Mouse (Mus musculus): ENCODE results near the gene Lgals3. TPM values are rescaled to one million over a fixed set of nuclear protein-coding genes. Genes with fewer than 3 reads are reported as not detected.

Lgals3 gene
- polyA plus RNA-seq, 1 experiment from 2014 or later: 2.2 TPM

DNA sequence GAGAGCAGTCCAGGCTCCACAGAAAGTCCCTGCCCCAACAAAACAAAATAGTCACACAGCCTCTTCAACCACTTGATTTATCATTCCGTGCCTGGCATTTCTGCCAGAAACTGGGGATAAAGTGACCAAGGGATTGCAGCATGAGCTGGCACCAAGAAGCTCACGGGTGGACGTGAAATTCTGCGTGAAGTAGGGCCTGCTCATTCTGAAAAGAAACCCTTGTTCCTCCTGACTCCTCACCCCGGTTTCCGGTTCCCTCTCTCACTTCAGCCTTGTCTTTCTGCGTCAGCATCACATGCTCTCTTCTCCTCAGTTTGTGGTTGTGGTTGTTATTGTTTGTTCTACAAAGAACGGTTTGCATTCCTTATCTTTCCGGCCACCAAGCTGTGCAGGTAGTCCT, 5.7 kb upstream of the Lgals3 start:
- no peak overlapping the region for H3K4me3 ChIP-seq (replicated peaks; ENCODE audit: low read length)
- H3K9ac ChIP-seq (replicated peaks; ENCODE audit: low read depth, low read length): no peak overlapping the region
- H3K4me2 ChIP-seq (ENCODE audit: low read length): no peak overlapping the region
- no peaks in the 10 kb centered on the region for H3K27me3 ChIP-seq (replicated peaks; ENCODE audit: control insufficient read depth, insufficient read depth, low read length)
- H3K4me1 ChIP-seq (replicated peaks; ENCODE audit: control insufficient read depth, insufficient read depth, low read length): peaks cover 8% of the 10 kb centered on the region
- no peak overlapping the region for H3K27ac ChIP-seq (ENCODE audit: low read length)
- ATAC-seq: no peak
- WGBS: 90% methylated on average over 9 of the region's 9 CpGs
- H3K9me3 ChIP-seq (ENCODE audit: control insufficient read depth, low read length): no peaks in the 10 kb centered on the region
- no peaks in the 10 kb centered on the region for H3K36me3 ChIP-seq (ENCODE audit: control insufficient read depth, insufficient read depth)

DNA sequence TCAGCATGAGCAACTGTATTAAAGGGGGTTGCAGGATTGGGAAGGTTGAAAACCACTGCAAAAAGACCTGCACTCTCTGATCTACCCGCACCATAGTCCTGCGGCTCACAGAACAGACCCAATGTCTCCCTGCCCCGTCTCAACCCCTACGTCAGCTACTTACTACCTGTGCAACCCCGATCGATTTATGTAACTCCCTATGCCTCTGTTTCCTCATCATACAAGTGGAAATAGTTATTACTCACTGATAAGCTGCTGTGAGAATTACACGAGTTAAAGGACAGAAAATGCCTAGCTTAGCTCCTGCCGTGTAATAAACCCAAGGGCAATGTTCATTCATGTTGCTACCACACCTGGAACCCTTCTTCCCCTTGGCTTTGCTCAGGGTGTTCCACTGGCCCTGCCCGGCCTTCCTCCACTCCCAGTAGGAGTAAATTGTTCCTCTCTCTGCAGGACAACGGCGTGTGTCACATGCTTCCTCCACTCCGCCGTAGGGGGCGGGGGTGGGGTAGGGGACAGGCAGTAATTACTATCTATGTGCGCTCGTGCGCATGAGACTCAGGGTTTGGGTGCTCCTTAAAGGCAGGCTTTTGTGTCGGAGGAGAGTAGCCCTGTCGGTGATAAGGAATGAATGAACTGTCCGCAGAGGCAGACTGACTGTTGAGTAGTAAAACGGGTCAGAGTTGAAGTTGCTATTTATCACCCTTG, 2.7 kb upstream of the Lgals3 start:
- Histone ChIP-seq H3K9me3 (ENCODE audit: control insufficient read depth, low read length) (no peaks in the 10 kb centered on the region), H3K4me2 (ENCODE audit: low read length) (no peak overlapping the region), H3K36me3 (ENCODE audit: control insufficient read depth, insufficient read depth) (no peaks in the 10 kb centered on the region), H3K4me1 (replicated peaks; ENCODE audit: control insufficient read depth, insufficient read depth, low read length) (peaks cover 18% of the 10 kb centered on the region), H3K4me3 (replicated peaks; ENCODE audit: low read length) (no peak overlapping the region), H3K9ac (replicated peaks; ENCODE audit: low read depth, low read length) (no peak overlapping the region), H3K27ac (ENCODE audit: low read length) (no peak overlapping the region), H3K27me3 (replicated peaks; ENCODE audit: control insufficient read depth, insufficient read depth, low read length) (no peaks in the 10 kb centered on the region)
- WGBS: 42% methylated on average over 21 of the region's 21 CpGs
- no peak for ATAC-seq

DNA sequence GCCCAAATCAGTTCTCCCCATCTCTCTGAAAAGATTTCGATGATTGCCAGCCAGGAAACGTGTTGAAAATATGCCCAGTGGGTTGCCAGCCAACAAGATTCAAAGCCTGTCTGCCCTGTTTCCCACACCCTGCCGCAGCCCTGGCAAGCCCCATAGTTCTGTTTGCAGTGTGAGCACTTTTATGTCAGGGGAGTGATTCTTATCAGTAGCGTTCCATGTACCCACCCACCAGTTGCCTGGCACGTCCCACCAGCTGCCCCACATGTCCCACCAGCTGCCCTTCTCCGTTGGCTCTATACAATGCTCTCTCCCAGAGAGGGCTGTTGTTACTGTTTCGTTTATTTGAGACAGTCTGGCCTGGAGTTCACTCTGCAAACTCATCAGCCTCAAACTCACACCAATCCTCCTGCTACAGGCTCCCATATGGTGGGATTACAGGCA, 650 bp upstream of the Lgals3 start:
- 16% methylated on average over 7 of the region's 7 CpGs for WGBS
- ATAC-seq: peak; percentile 92

DNA sequence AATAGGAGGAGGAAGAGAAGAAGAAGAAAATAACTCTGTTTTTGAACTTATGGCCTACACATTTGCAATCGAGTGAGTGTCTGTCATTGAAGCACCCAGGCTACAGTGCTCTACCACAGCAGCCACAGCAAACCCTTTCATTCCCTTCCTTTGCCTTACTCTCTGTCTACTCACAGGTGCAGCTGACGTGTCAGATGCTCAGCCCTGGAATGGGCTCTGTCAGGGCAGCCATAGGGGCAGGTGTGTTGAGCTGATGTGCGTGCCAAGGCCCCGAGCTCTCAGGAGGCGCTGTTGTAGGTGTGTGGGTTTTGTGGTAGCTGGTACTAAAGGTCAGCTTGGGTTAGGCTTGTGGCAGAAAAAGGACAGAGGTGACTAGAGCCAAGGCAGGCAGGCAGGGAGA, 2.2 kb downstream of the Lgals3 start:
- no peak for ATAC-seq
- WGBS: 91% methylated on average over 5 of the region's 5 CpGs
- no peak overlapping the region for H3K4me2 ChIP-seq (ENCODE audit: low read length)
- no peaks in the 10 kb centered on the region for H3K9me3 ChIP-seq (ENCODE audit: control insufficient read depth, low read length)
- no peak overlapping the region for H3K9ac ChIP-seq (replicated peaks; ENCODE audit: low read depth, low read length)
- H3K36me3 ChIP-seq (ENCODE audit: control insufficient read depth, insufficient read depth): no peaks in the 10 kb centered on the region
- peaks cover 25% of the 10 kb centered on the region for H3K4me1 ChIP-seq (replicated peaks; ENCODE audit: control insufficient read depth, insufficient read depth, low read length)
- H3K4me3 ChIP-seq (replicated peaks; ENCODE audit: low read length): no peak overlapping the region
- no peak overlapping the region for H3K27ac ChIP-seq (ENCODE audit: low read length)
- peaks cover 22% of the 10 kb centered on the region for H3K27me3 ChIP-seq (replicated peaks; ENCODE audit: control insufficient read depth, insufficient read depth, low read length)

More for the DNA sequence above, 650 bp upstream of the Lgals3 start:
- H3K36me3 ChIP-seq (ENCODE audit: control insufficient read depth, insufficient read depth): no peaks in the 10 kb centered on the region
- peaks cover 18% of the 10 kb centered on the region for H3K4me1 ChIP-seq (replicated peaks; ENCODE audit: control insufficient read depth, insufficient read depth, low read length)
- peak overlapping the region; percentile 45; the same call in 1 of the 2 replicates for H3K27ac ChIP-seq (ENCODE audit: low read length)
- no peak overlapping the region for H3K4me3 ChIP-seq (replicated peaks; ENCODE audit: low read length)
- H3K9ac ChIP-seq (replicated peaks; ENCODE audit: low read depth, low read length): no peak overlapping the region
- H3K27me3 ChIP-seq (replicated peaks; ENCODE audit: control insufficient read depth, insufficient read depth, low read length): peaks cover 7% of the 10 kb centered on the region; the same call in 1 of the 2 replicates
- no peak overlapping the region for H3K4me2 ChIP-seq (ENCODE audit: low read length)
- no peaks in the 10 kb centered on the region for H3K9me3 ChIP-seq (ENCODE audit: control insufficient read depth, low read length)

DNA sequence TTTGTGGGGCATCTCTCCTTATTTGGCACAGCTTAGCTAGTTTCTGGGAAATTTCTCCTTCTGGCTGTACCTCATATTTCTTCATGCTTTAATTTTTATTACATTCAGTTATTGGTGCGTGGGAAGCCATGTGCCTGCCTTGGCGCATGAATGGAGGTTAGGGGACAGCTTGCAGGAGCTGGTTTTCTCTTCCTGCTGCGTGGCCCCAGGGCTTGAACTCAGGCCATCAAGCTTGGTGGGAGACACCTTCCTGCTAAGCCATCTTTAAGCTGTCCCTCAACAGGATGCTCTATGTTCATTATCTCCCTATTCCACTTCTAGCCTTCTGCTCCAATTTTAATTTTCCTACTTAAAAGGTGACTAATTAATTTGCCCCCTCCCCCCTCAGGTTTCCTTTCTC, 3.2 kb downstream of the Lgals3 start:
- H3K4me3 ChIP-seq (replicated peaks; ENCODE audit: low read length): no peak overlapping the region
- H3K9me3 ChIP-seq (ENCODE audit: control insufficient read depth, low read length): no peaks in the 10 kb centered on the region
- H3K27me3 ChIP-seq (replicated peaks; ENCODE audit: control insufficient read depth, insufficient read depth, low read length): peaks cover 28% of the 10 kb centered on the region
- H3K4me1 ChIP-seq (replicated peaks; ENCODE audit: control insufficient read depth, insufficient read depth, low read length): peaks cover 25% of the 10 kb centered on the region
- no peak overlapping the region for H3K27ac ChIP-seq (ENCODE audit: low read length)
- H3K9ac ChIP-seq (replicated peaks; ENCODE audit: low read depth, low read length): no peak overlapping the region
- whole genome bisulfite sequencing: 79% methylated on average over 3 of the region's 3 CpGs
- H3K36me3 ChIP-seq (ENCODE audit: control insufficient read depth, insufficient read depth): no peaks in the 10 kb centered on the region
- no peak overlapping the region for H3K4me2 ChIP-seq (ENCODE audit: low read length)
- no peak for ATAC-seq

DNA sequence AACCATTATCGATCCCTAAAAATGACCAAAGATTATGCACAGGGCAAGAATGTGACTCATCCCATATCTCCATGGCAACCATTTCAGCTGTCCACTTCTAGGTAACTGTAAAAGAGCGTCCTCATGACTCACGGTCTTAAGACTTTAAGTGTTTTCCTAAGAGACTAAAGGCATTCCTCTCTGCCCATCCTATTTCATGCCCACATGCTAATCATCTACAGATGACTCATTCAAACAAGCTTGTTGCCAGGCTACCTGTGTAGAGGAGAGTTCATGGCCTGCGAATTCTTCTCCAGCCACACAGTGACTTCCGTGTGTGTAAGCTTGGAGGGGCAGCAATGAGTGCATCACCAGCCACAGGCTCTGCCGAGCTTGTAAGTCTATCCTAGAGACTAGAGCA, 4.1 kb downstream of the Lgals3 start:
- no peak for ATAC-seq
- Histone ChIP-seq H3K4me2 (ENCODE audit: low read length) (no peak overlapping the region), H3K9me3 (ENCODE audit: control insufficient read depth, low read length) (no peaks in the 10 kb centered on the region), H3K4me3 (replicated peaks; ENCODE audit: low read length) (no peak overlapping the region), H3K27ac (ENCODE audit: low read length) (no peak overlapping the region), H3K4me1 (replicated peaks; ENCODE audit: control insufficient read depth, insufficient read depth, low read length) (peaks cover 19% of the 10 kb centered on the region), H3K9ac (replicated peaks; ENCODE audit: low read depth, low read length) (no peak overlapping the region), H3K27me3 (replicated peaks; ENCODE audit: control insufficient read depth, insufficient read depth, low read length) (peaks cover 32% of the 10 kb centered on the region), H3K36me3 (ENCODE audit: control insufficient read depth, insufficient read depth) (no peaks in the 10 kb centered on the region)
- WGBS: 73% methylated on average over 6 of the region's 6 CpGs

DNA sequence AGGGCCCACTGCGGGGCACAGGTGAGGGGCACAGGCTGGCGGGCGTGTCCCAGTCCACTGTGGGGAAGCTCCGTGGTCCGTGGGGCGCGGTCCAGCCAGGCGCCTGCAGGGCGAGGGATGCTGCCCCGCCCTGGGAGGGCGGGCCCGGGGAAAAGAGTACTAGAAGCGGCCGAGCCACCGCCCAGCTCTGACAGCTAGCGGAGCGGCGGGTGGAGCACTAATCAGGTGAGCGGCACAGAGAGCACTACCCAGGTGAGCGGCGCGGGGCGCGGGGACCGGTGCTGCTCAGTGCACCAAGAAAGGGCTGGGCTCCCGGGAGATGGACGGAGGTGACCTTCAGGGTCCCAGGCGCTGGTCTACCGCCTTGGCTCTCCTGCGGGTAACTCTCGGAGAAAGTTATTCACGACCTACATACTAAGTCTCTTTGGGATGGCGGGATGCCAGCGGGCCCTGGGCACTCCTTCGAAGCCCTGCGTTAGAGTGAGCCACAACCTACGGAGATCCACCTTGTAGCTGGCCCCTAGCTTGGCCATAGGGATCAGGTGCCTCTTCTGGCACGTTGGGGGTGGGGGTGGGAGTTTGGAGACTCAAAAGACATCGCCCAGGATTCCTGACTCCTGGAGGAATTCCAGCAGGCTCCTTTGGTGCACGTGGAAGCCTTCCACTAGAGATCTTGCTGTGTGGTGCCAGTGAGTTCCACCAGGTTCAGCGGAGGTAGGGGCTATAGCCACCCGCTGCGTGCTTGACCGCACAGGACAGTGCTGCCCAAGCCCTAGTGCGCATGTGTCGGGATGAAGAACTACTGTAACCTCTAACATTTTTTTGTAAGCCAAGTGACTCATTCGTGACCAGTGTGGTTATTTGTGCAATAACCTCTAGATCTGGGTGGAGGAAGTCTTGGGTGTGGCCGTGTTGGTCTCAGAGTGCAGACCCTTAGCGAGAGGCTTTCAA, 6.5 kb downstream of the Lgals3 start:
- H3K4me2 ChIP-seq (ENCODE audit: low read length): peak overlapping the region; percentile 48
- H3K27ac ChIP-seq (ENCODE audit: low read length): no peak overlapping the region
- no peaks in the 10 kb centered on the region for H3K36me3 ChIP-seq (ENCODE audit: control insufficient read depth, insufficient read depth)
- no peak for ATAC-seq
- H3K9ac ChIP-seq (replicated peaks; ENCODE audit: low read depth, low read length): 0 out of 2 replicates have a peak overlapping the region, but pooled peaks have one; percentile 17
- H3K4me3 ChIP-seq (replicated peaks; ENCODE audit: low read length): peak overlapping the region; percentile 18
- H3K9me3 ChIP-seq (ENCODE audit: control insufficient read depth, low read length): no peaks in the 10 kb centered on the region
- H3K27me3 ChIP-seq (replicated peaks; ENCODE audit: control insufficient read depth, insufficient read depth, low read length): peaks cover 32% of the 10 kb centered on the region
- H3K4me1 ChIP-seq (replicated peaks; ENCODE audit: control insufficient read depth, insufficient read depth, low read length): peaks cover 7% of the 10 kb centered on the region
- WGBS: 15% methylated on average over 49 of the region's 49 CpGs

DNA sequence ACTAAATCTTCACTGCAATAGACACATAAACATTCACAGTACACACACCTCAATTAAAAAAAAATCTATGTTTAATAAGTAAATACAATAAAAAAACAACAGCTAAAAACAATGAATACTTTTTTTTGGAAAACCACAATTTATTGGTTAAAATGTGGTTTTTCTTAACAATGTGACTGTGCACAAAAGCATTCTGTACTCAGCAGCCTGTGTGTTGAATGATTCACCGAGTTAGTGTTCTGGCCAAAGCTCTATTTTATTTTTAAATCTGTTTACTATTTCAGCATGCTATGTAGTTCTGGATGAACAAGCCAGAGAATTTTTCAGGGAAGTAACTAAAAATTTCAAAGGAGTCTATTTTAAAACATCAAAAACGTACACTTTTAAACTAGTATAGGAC, 9.0 kb downstream of the Lgals3 start:
- Histone ChIP-seq H3K4me2 (ENCODE audit: low read length) (no peak overlapping the region), H3K9me3 (ENCODE audit: control insufficient read depth, low read length) (no peaks in the 10 kb centered on the region), H3K9ac (replicated peaks; ENCODE audit: low read depth, low read length) (no peak overlapping the region), H3K27me3 (replicated peaks; ENCODE audit: control insufficient read depth, insufficient read depth, low read length) (peaks cover 28% of the 10 kb centered on the region), H3K4me3 (replicated peaks; ENCODE audit: low read length) (no peak overlapping the region), H3K36me3 (ENCODE audit: control insufficient read depth, insufficient read depth) (no peaks in the 10 kb centered on the region), H3K4me1 (replicated peaks; ENCODE audit: control insufficient read depth, insufficient read depth, low read length) (peaks cover 7% of the 10 kb centered on the region), H3K27ac (ENCODE audit: low read length) (no peak overlapping the region)
- ATAC-seq: no peak
- WGBS: 67% methylated on average over 2 of the region's 2 CpGs

DNA sequence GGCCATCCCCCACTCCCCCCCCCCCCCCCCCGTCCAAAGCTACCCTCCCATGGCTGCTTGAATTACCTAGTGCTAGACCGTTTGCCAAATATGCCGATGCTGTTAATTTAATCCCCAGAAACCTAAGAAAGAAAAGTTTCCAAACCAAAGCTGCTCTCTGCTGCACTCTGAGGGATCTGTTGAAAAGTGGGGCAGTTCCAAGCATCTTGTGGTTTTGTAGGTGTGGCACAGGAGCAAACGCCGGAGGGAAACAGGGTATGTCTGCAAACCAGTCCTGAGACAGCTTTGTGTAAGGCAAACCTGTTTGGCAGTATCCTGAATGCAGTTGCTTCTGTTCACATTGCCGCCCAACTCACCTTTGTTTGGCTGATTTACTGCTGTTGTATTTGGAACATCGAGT, 10.8 kb downstream of the Lgals3 start:
- WGBS: 83% methylated on average over 7 of the region's 7 CpGs
- Histone ChIP-seq H3K9me3 (ENCODE audit: control insufficient read depth, low read length) (no peaks in the 10 kb centered on the region), H3K4me1 (replicated peaks; ENCODE audit: control insufficient read depth, insufficient read depth, low read length) (peaks cover 7% of the 10 kb centered on the region), H3K36me3 (ENCODE audit: control insufficient read depth, insufficient read depth) (no peaks in the 10 kb centered on the region), H3K4me2 (ENCODE audit: low read length) (no peak overlapping the region), H3K9ac (replicated peaks; ENCODE audit: low read depth, low read length) (no peak overlapping the region), H3K27me3 (replicated peaks; ENCODE audit: control insufficient read depth, insufficient read depth, low read length) (peaks cover 22% of the 10 kb centered on the region), H3K4me3 (replicated peaks; ENCODE audit: low read length) (no peak overlapping the region), H3K27ac (ENCODE audit: low read length) (no peak overlapping the region)
- no peak for ATAC-seq

Data from forebrain, embryonic 16.5 days (tissue).